Mouse (Mus musculus): ENCODE measurements around the gene Mdn1.

Mdn1 gene

DNA sequence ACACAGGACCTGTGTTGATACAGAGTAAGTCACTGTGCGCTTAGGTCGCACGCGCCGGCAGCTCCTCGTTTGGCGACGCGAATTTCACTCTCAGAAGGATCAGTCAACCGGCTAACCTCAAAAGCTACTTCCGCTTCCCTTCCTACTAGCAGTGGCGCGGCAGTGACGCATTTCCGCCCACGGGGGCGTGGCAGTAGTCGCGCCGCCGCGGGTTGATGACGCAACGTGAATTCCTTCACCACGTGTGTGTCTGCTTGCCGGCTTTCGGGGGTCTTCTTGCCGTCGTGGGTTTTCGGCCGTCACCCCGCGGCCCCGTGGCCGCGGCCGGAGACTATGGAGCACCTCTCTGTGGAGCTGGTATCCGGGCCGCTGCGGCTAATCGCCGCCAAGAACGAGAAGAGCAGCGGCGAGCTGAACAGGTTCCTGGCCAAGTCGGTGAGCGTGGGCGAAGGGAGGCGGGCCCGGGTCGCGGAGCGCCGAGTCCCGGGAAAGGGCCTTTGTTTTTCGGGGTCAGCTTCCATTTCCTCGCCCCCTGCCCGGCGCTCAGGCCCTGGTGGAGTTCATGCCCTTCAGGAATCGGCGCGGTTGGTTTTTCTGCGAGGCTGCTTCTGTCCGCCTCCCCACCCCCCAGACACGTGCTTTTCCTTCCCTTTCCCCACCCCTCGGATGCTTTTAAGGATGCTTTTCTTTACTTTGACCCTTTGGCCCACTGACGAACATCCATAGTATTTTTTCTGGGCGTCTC lies at the start of gene Mdn1:
Gene Mdn1 (plus strand): TSS at position 202 of the 745 bp plus-strand sequence.
- DNase-seq (ENCODE audit: extremely low read depth, insufficient read length, low spot score): peak; percentile 96

DNA sequence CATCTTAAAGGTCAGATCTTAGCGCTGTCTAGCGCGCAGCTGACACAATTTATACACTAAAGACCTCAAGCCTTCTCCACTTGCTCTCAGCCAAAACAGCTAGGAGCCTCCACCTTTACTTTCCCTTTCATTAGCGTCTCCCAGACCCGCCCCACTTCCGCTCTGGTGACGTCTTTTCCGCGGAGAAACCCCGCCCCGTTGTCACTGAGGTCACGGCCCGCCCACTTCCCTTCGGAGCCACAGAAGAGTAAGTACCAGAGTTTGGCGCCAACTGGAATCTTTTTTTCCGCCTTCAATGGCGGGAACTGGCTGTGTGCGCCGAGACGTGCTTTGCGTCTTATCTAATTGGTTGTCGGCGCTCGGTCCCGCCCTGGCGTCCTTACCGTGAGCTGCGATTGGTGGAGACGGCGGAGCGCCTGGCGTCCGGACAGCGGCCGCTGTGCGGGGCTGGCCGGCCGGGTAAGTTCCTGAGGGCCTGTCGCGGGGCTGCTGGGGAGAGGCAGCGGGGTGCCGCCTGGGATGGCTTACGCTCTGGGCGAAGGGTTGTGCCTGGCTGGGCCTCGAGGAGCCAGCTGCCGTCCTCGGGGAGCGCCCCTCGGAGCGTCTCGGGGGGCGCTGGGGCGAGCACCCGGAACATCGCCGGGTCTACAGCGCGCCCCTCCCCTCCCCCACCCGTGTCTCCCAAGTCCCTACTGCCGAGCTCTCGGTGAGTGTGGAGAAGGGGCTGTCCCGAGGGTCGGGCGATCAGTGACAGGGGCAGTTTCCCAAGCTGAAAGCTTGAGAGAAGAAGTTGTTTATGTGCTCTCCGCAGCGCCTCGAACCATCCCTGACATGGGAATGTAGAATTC lies 41.7 kb upstream of the Mdn1 start, which contains the start of gene Casp8ap2:
Gene Casp8ap2 (plus strand): TSS at position 418 of the 848 bp plus-strand sequence.
- peak; percentile 100 for DNase-seq (ENCODE audit: extremely low read depth, insufficient read length, low spot score)

DNA sequence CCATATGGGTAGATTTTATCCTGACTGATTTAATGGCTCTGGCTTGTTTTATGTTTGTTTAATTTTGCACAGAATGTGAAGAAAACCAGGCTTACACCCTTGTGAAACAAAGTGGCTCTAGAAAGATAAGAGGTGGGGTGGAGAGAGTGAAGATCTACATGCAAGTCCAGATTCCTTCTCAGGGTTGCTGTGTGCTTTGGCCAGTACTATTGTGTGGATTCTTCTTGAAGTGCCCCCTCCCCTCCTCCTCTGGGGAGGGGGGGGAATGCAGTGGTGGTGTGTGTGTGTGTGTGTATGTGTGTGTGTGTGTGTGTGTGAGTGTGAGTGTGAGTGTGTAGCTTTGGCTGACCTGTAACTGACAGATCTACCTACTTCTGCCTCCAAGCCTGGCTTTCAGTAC lies 35.3 kb upstream of the Mdn1 start:
- no peak for DNase-seq (ENCODE audit: extremely low read depth, insufficient read length, low spot score)

DNA sequence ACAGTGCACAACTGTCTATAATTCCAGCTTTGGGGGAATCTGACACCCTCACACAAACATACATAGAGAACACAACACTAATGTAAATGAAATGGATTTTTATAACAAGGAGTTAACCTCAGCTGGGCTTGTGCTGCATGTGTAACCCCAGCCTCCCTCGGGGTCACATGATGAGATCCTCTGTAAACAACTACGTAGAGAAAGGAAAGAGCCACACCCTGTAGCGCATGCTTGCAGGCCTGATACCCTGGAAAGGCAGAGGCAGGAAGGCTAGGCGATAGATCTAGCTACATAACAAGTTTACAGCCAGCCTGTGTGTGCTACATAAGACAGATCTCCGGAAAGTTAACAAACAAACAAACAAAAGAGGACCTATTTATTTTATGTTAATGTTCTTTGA lies 5.2 kb upstream of the Mdn1 start:
- DNase-seq (ENCODE audit: extremely low read depth, insufficient read length, low spot score): no peak

DNA sequence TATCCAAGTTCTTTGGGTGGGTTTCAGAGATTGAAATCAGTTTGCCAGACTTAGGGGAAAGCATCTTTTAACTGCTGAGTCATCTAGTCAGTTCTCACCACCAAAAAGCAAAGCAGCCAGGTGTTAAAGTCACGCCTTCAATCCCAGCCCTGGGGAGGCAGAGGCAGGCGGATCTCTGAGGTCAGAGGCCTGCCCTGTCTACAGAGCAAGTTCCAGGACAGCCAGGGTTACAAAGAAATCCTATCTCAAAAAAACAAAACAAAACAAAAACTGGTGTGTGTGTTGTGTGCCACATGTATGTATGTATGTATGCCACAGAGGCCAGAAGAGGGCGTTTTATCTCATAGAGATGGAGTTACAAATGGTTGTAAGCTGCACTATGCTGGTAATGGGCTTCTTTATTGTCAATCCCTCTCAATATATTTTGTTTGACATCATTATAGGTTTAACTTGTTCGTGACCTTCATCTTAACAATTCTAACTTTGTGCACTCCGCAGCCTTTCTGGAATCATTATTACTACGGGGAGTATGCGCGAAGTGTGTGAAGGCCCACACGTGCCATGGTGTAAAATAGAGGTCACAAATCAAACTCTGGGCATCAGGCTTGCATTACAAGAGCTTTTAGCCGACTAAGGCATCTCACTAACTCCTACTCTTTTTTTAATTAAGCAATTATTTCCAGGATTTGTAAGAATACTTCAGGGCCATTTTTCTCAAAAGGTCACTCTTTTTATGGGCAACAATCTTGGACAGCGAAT lies 594 bp upstream of the Mdn1 start:
- peak; percentile 20 for DNase-seq (ENCODE audit: extremely low read depth, insufficient read length, low spot score)

DNA sequence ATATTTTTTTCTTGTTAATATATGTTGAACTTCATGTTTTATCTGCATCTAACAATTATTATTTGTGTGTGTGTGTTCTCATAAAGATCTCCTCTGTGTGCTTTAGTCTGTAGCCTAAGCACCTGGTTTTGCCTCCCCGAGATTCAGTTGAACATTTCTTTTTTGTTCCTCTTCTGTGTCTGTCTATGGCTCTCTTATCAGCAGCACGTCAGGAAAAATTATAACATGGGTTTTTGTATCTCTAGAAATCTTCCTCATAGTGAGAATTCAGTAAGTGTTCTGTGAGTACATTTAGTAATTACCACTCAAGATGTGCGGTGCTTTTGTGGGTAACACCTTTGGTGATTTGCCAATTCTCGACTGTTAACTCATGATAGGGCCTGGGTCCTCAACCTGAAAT lies 8.9 kb downstream of the Mdn1 start:
- DNase-seq (ENCODE audit: extremely low read depth, insufficient read length, low spot score): no peak

DNA sequence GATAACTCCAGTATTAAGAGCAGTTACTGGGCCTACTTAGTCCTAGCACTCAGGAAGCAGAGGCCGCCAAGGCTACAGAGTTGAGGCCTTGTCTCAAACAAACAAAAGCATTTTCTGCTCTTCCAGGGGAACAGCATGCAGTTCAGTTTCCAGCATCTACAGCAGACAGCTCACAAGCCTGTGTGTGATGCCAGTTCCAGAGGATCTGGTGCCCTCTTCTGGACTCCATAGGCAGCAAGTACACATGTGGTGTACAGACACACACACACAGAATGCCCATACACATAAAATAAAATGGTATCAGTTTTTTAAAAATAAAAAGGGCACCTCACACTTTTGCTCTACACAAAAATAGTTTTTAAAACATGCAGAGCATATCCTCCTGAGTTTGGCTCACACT lies 11.4 kb downstream of the Mdn1 start:
- DNase-seq (ENCODE audit: extremely low read depth, insufficient read length, low spot score): no peak

DNA sequence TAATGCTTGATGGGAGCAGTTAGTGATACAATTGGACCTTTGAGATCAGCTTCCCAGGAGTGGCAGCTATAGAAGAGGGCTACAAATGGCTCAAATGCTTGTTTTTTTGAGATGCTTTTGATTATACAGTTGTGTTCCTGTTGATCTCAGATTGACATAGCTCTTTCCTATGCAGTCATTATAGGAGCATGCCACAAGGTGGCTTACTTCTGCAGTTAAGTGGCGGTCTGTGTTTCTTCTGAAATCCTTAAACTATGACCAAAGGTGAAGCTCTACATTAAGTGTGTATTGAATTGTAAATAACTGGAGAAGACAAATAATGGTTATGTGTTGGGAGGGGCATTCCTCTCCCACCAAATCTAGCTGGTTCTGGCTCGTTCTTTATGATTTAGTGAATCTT lies 12.9 kb downstream of the Mdn1 start:
- no peak for DNase-seq (ENCODE audit: extremely low read depth, insufficient read length, low spot score)

DNA sequence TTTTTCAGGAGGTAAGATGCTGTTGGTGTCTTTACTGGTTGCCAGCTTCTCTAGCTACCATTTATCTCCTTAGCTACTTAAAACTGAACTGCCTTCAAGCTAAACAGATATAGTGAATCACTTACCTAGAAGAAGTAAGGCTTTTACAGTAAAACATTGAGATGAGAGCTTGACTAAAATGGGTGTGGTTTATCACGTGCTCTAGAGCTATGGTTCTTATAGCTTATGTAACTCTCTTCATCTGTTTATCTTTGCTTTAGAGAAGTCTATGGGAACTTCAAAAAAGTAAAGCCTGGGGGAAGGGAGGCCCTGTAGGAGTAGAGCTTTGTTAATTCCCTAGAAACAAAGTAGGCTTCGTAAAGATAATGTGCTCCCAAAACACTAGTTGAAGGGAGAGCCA lies 17.1 kb downstream of the Mdn1 start:
- DNase-seq (ENCODE audit: extremely low read depth, insufficient read length, low spot score): no peak

DNA sequence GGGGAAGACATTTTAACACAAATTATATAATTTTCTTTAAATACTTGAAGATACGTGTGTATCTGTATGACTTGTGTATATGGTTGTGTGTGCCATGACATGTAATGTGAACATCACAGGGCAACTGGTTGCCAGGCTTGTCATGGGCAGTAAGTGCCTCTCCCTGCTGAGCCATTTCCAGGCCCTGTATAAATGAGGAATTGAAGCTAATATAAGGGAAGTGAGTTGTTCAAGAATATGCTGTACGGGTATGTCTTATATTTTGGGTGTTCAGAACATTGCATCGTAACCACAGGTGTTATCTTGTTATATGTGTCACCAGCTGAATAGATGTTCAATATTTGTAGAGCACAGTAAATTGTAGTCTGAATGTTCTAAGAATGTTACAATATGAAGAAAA lies 20.6 kb downstream of the Mdn1 start:
- no peak for DNase-seq (ENCODE audit: extremely low read depth, insufficient read length, low spot score)

DNA sequence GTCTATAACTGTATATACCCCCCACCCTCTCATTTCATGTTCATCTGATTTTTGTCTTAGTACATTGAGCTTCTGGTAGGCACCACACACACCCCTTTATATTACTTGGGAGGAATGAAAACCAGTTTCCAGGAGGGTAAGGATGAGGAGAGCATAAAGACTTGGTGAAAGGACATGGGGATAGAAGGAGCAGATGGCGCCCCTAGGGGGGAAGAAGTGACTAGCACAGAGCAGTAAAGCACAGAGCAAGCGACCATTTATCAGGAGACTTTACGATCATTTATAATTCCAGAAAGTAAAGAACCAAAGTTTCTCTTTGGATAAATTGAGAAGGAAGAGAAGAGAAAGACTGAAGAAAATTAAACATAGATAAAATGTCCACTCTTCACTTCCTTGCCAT lies 23.9 kb downstream of the Mdn1 start:
- DNase-seq (ENCODE audit: extremely low read depth, insufficient read length, low spot score): no peak

DNA sequence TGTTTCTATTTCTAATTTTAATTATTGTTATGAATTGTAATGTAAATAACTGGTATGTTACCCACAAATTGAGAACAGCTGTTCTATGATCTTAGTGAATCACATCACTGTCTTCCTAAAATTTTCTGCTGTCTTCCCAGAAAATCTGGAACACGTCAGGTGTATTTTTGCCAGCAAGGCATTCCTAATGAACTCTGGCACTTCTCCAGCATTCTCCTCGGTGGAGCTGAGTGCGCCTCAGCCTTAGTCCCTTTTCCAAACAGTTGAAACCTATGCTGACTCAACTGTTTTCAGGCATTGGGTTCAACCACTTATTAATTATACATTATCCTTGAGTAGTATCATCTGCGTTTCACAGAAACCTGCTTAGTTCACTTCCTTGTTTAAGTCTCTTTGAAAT lies 25.6 kb downstream of the Mdn1 start:
- DNase-seq (ENCODE audit: extremely low read depth, insufficient read length, low spot score): no peak

DNA sequence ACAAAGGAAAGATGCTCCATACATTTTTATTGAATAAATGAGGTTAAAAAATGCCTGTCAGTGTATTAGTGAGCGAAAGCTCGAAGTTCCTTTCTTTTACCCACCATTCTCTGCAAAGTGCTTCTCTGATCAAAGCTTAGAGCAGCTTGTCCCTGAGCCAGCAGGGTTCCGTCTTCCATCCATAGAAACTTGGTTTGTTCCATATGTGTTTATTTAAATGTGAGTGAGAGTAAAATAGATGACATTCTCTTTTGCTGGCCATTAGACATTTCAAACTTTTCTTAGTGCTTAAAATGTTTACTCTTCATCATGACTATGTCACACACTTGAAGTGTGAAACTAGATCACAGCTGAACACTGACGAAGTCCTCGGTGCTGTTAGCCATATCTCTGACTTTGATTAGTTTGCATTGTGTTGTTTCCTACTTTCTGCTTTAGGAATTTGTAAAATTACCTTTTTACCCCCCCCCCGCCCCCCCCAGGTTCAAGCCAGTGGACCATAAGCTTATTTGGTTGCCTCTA lies 26.2 kb downstream of the Mdn1 start:
- DNase-seq (ENCODE audit: extremely low read depth, insufficient read length, low spot score): no peak

DNA sequence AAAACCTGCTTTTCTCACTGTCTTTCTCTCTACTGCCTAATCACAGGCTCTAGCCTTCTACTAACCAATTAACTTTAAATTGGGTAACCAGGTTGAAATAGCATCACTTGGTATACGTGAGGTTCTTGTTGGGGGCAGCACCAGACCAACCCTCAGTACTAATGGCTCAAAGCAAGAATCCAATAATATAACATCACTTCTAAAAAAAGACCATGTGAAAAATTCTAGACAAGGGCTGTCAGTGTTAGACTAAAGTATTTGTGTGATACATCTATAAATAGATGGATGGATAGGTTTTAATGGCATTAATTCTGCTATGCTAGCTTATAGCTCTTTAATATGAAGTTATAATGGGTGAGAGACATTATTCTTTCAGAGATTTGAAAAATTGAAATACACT lies 60.8 kb downstream of the Mdn1 start:
- no peak for DNase-seq (ENCODE audit: extremely low read depth, insufficient read length, low spot score)

DNA sequence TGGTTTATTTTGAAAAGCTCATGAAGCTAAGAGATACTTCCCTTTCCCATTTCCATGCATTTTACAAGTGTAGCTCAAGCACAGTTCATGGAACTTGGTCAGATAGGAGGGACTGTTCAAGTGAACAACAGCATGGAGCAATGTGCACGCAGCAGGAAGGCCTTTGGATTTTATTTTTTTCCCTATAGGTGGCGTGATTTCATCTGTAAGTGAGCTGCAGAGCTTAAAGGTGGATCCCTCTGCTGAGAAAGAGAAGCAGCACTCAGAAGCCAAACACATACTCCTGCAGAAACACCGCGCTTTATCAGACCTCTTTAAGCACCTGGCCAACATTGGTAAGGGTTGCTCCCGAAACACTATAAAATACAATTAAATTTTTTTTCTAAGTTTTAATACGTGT lies 88.5 kb downstream of the Mdn1 start:
- DNase-seq (ENCODE audit: extremely low read depth, insufficient read length, low spot score): no peak

DNA sequence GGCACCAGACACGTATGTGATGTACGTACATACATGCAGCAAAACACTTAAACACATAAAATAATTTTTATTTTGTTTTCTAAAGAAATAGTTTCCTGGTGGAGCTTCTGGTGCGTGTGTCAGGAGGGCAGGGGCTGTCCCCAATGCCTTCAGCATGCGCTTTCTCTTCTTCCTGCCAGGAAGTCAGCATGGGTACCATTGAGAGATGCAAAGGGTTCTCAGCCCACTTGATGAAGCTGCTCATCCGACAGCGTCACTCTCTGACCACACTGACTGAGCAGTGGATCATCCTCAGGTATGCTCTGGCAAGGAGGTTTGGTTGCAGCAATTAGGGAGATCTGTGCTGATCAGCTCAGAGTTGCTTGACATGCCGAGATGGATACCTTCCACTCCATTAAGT lies 91.5 kb downstream of the Mdn1 start:
- no peak for DNase-seq (ENCODE audit: extremely low read depth, insufficient read length, low spot score)

DNA sequence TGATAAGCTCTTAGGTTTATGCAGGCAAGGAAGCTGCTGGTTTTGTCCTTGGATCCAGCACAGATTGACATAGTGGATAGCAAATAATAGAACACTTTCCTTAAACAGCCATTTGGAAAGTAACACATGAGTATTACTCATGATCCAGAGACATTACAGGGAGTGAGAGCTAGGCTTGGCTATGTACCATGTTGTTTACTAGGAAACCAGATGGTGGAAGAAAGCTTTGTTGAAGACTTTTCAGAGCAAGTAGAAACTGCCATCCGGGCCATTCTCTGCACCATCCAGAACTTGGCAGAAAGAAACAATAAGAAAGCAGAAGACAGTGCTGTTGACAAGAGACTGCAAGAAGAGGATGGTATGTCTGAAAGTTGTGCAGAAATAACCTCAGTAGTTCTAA lies 93.8 kb downstream of the Mdn1 start:
- DNase-seq (ENCODE audit: extremely low read depth, insufficient read length, low spot score): no peak

DNA sequence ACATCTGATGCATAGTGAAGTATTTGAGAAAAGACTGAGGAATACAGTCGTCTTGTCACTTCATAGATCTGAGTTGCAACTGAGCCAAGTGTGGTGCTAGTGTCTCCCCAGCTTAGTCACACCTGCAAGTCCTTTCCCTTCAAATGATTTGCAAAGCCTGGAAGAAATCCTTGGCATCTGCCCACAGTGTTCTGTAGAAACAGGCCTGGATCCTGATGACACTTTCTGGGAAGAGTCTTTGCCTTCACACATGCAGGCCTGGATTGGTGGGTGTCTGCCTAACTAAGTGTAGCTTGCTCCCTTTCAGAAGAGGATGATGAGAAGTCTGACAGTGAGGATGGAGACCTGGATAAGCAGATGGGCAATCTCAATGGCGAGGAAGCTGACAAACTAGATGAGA lies 100.5 kb downstream of the Mdn1 start:
- DNase-seq (ENCODE audit: extremely low read depth, insufficient read length, low spot score): no peak

DNA sequence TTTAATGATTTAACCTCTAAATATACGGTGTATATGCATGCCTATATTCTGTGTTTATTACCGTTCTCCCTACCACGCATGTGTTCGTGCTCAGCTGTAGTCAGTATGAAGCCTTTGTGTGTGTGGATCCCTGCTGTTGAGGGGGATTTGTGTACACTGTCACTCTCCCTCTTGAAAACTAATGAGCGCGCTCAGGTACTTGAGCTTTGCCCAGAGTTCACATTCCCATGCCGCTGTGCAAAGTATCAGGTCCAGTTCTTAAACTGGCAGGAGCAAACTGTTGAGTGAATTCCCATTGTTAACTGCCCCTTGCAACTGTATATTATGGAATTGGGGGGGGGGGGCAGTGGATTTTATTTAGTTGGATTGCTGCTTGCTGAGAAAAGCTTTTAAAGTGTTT lies 110.6 kb downstream of the Mdn1 start:
- DNase-seq (ENCODE audit: extremely low read depth, insufficient read length, low spot score): no peak

DNA sequence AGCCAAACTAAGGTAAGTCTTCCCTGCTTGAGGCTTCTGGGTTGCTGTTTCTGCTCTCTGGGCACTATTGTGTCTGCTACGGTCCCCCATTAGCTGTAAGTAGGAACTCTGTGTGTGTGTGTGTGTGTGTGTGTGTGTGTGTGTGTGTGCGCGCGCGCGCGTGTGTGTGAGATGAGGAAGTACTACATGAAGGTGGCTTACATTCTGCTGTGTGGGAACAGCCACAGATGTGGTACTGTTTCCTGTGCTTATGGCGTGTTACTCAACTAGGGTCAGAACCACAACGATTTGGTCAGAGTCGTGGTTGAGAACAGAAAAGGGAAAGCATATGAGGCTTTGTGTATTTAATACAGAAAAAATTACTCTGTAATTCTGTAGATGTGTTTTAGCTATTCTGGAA lies 111.1 kb downstream of the Mdn1 start:
- no peak for DNase-seq (ENCODE audit: extremely low read depth, insufficient read length, low spot score)

DNA sequence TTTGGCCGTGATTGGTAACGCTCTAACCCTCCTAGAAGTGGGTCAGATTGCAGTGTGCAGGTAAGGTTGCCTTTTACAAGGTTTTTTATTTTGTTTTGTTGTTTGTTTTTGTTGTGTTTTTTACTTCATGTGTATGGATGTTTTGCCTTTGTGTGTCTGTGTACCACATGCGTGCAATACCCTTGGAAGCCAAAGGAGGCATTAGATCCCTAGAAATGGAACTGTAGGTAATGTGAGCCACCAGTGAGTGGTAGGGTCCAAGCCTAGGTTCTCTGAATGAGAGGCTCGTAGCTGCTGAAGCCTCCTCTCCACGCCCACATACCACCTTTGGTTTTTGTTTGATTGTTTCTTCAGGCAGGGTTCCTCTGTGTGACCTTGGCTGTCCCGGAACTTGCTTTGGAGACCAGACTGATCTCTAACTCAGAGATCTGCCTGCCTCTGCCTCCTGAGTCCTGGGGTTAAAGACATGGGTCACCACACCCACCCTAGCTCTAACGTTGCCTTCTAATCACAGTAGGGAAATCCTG lies 113.4 kb downstream of the Mdn1 start:
- no peak for DNase-seq (ENCODE audit: extremely low read depth, insufficient read length, low spot score)
